Comparison of ENCODE assay signal across 16 mouse cellular contexts in the genomic region with DNA sequence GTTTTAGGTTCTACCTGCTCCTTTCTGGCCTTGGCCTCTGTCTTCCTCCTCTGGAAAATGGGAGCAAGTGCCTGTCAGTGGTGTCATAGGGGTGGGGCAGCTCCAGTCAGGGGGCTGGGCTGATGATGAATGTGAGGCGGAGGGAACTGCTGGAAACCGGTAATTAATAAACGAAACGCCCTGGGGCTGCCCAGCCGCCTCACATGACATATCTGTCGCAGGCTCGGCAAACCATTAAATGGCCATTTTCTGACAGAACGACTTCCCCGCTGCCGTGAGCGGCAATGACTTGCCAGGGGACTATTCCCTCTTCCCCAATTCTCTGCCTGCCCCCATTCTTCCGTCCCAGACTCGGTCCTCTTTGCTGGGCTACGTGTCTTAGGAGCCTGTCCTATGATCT.
DNase-seq lines count a peak whose midpoint lies in the region; ATAC-seq and TF ChIP-seq lines count a peak whose summit lies in the region.
"Had no signal": no experiment of that assay in that cellular context is flagged by ENCODE, and none has a peak within 500 bp of the region (broad histone marks: within the 10 kb centered on the region; RNA-seq: fewer than 3 reads in every experiment).

No protein-coding gene starts in this region.

- intact Hi-C loops in heart, adult 2 months (cut with DNase I): no loop called here

- 36% methylated on average over 14 of the region's 14 CpGs for WGBS in forebrain, embryonic 13.5 days
- 38% methylated on average over 14 of the region's 14 CpGs for WGBS in forebrain, embryonic 16.5 days
- WGBS in hindbrain, embryonic 12.5 days: 34% methylated on average over 14 of the region's 14 CpGs
- WGBS in midbrain, embryonic 15.5 days: 46% methylated on average over 14 of the region's 14 CpGs
- WGBS in heart, adult 2 months: 61% methylated on average over 14 of the region's 14 CpGs

- no peak for TF ChIP-seq RAD21 in CH12.LX (IDR thresholded peaks at IDR 0.05; ENCODE audit: low read depth, low read length)

- peaks cover 12% of the 10 kb centered on the region for H3K4me1 ChIP-seq in forebrain, embryonic 13.5 days
- peaks cover 11% of the 10 kb centered on the region for H3K4me1 ChIP-seq in forebrain, embryonic 16.5 days (replicated peaks; ENCODE audit: control insufficient read depth, insufficient read depth, low read length)
- H3K4me1 ChIP-seq in CH12.LX (ENCODE audit: control insufficient read depth in 1 of 2, insufficient read depth in 2 of 2): no peaks in the 10 kb centered on the region
- peaks cover 30% of the 10 kb centered on the region for H3K4me1 ChIP-seq in hindbrain, embryonic 12.5 days
- peaks cover 14% of the 10 kb centered on the region for H3K4me1 ChIP-seq in midbrain, embryonic 15.5 days
- H3K4me1 ChIP-seq in heart, adult 2 months (ENCODE audit: control insufficient read depth, insufficient read depth, low read length): no peaks in the 10 kb centered on the region
- H3K4me1 ChIP-seq: heart, embryonic 15.5 days had no signal

- no peak for TF ChIP-seq EP300 in CH12.LX (IDR thresholded peaks at IDR 0.05; ENCODE audit: low read length)
- no peak for TF ChIP-seq EP300 in heart, adult 2 months (IDR thresholded peaks at IDR 0.05; ENCODE audit: insufficient read depth, low read depth, low read length)

- no peak for ATAC-seq in forebrain, embryonic 13.5 days
- no peak for ATAC-seq in forebrain, embryonic 16.5 days
- peak; percentile 51 for ATAC-seq in hindbrain, embryonic 12.5 days (ENCODE audit: low FRiP score)
- no peak for ATAC-seq in midbrain, embryonic 15.5 days (replicated peaks)

- H3K9me3 ChIP-seq in forebrain, embryonic 13.5 days (replicated peaks): 0 out of 2 replicates have a peak, but pooled peaks cover 3% of the 10 kb centered on the region
- H3K9me3 ChIP-seq in forebrain, embryonic 16.5 days (ENCODE audit: control insufficient read depth, low read length): no peaks in the 10 kb centered on the region
- H3K9me3 ChIP-seq in CH12.LX (replicated peaks; ENCODE audit: low read length): no peaks in the 10 kb centered on the region
- no peaks in the 10 kb centered on the region for H3K9me3 ChIP-seq in hindbrain, embryonic 12.5 days (replicated peaks)
- no peaks in the 10 kb centered on the region for H3K9me3 ChIP-seq in midbrain, embryonic 15.5 days
- H3K9me3 ChIP-seq: forebrain, embryonic 10.5 days; heart, embryonic 15.5 days had no signal

- H3K4me2 ChIP-seq in forebrain, embryonic 13.5 days: peak overlapping the region; percentile 33
- no peak overlapping the region for H3K4me2 ChIP-seq in forebrain, embryonic 16.5 days (ENCODE audit: low read length)
- 0 out of 2 replicates have a peak overlapping the region, but pooled peaks have one; percentile 27 for H3K4me2 ChIP-seq in CH12.LX (ENCODE audit: insufficient read depth, low read depth, poor library complexity, severe bottlenecking)
- H3K4me2 ChIP-seq in hindbrain, embryonic 12.5 days (replicated peaks): peak overlapping the region; percentile 40
- peak overlapping the region; percentile 29 for H3K4me2 ChIP-seq in midbrain, embryonic 15.5 days
- H3K4me2 ChIP-seq: heart, embryonic 15.5 days had no signal

- in situ Hi-C loops in CH12.LX (cut with MboI; ENCODE audit: low pct_ligation_motif_present, low pct_unique_long_range_greater_than_20kb, low sequenced_read_pairs): no loop called here

- H3K27ac ChIP-seq in forebrain, embryonic 13.5 days: no peak overlapping the region
- H3K27ac ChIP-seq in forebrain, embryonic 16.5 days (ENCODE audit: low read length): no peak overlapping the region
- H3K27ac ChIP-seq in CH12.LX (ENCODE audit: insufficient read depth, low read depth): no peak overlapping the region
- H3K27ac ChIP-seq in hindbrain, embryonic 12.5 days: peak overlapping the region; percentile 83
- H3K27ac ChIP-seq in midbrain, embryonic 15.5 days: no peak overlapping the region
- H3K27ac ChIP-seq in heart, adult 2 months: no peak overlapping the region
- H3K27ac ChIP-seq: forebrain, embryonic 10.5 days; heart, embryonic 15.5 days; layer of hippocampus, adult 2 months had no signal

- no peak for TF ChIP-seq CTCF in CH12.LX (conservative IDR thresholded peaks at IDR 0.05 in 1 of 2, IDR thresholded peaks at IDR 0.05 in 1 of 2; ENCODE audit: low read depth in 2 of 2, low read length in 2 of 2)
- TF ChIP-seq CTCF in heart, adult 2 months (IDR thresholded peaks at IDR 0.05): no peak

- peaks cover 89% of the 10 kb centered on the region for H3K27me3 ChIP-seq in forebrain, embryonic 13.5 days
- peaks cover 24% of the 10 kb centered on the region for H3K27me3 ChIP-seq in forebrain, embryonic 16.5 days (replicated peaks; ENCODE audit: control insufficient read depth, insufficient read depth, low read length)
- peaks cover 5% of the 10 kb centered on the region for H3K27me3 ChIP-seq in CH12.LX (replicated peaks)
- peaks cover 28% of the 10 kb centered on the region for H3K27me3 ChIP-seq in hindbrain, embryonic 12.5 days
- H3K27me3 ChIP-seq in midbrain, embryonic 15.5 days (replicated peaks): 0 out of 2 replicates have a peak, but pooled peaks cover 4% of the 10 kb centered on the region
- no peaks in the 10 kb centered on the region for H3K27me3 ChIP-seq in heart, adult 2 months (ENCODE audit: control insufficient read depth, insufficient read depth, low read length)

- no peaks in the 10 kb centered on the region for H3K36me3 ChIP-seq in forebrain, embryonic 13.5 days (ENCODE audit: poor library complexity, severe bottlenecking)
- H3K36me3 ChIP-seq in forebrain, embryonic 16.5 days (ENCODE audit: control insufficient read depth, insufficient read depth): no peaks in the 10 kb centered on the region
- no peaks in the 10 kb centered on the region for H3K36me3 ChIP-seq in CH12.LX (replicated peaks in 1 of 2; ENCODE audit: control insufficient read depth in 1 of 2, insufficient read depth in 1 of 2, low read length in 1 of 2)
- no peaks in the 10 kb centered on the region for H3K36me3 ChIP-seq in hindbrain, embryonic 12.5 days
- no peaks in the 10 kb centered on the region for H3K36me3 ChIP-seq in midbrain, embryonic 15.5 days (replicated peaks)
- no peaks in the 10 kb centered on the region for H3K36me3 ChIP-seq in heart, adult 2 months (ENCODE audit: control insufficient read depth, insufficient read depth, low read length)
- H3K36me3 ChIP-seq: forebrain, embryonic 10.5 days; heart, embryonic 15.5 days had no signal

- no peak overlapping the region for H3K9ac ChIP-seq in forebrain, embryonic 13.5 days
- H3K9ac ChIP-seq in forebrain, embryonic 16.5 days (replicated peaks; ENCODE audit: low read depth, low read length): no peak overlapping the region
- H3K9ac ChIP-seq in CH12.LX (ENCODE audit: insufficient read depth, low read depth): no peak overlapping the region
- no peak overlapping the region for H3K9ac ChIP-seq in hindbrain, embryonic 12.5 days
- no peak overlapping the region for H3K9ac ChIP-seq in midbrain, embryonic 15.5 days
- H3K9ac ChIP-seq in heart, adult 2 months (ENCODE audit: low read depth, low read length): no peak overlapping the region
- H3K9ac ChIP-seq: heart, embryonic 15.5 days had no signal

- DNase-seq in CH12.LX (ENCODE audit: extremely low read depth): no peak
- no peak for DNase-seq in heart, adult 2 months
- no peak for DNase-seq in adrenal gland, adult 18-20 months (ENCODE audit: low spot score in 2 of 2)
- no peak for DNase-seq in heart, adult 9 months (ENCODE audit: low spot score in 2 of 2)
- DNase-seq: adrenal gland, adult 8-10 months; cerebellum, adult 18-20 months; lung, adult 18-20 months; lung, postnatal 4 days; thymus, adult 2 months had no signal

- dilution Hi-C loops in CH12.LX (cut with MboI; ENCODE audit: extremely low pct_ligation_motif_present, extremely low pct_unique_long_range_greater_than_20kb, low sequenced_read_pairs): no loop called here

- no peaks in the 10 kb centered on the region for H3K79me2 ChIP-seq in CH12.LX (replicated peaks; ENCODE audit: control insufficient read depth, extremely low read depth, insufficient read depth, poor library complexity, severe bottlenecking)
- H3K79me2 ChIP-seq in heart, adult 2 months (replicated peaks; ENCODE audit: control insufficient read depth, insufficient read depth, low read length): no peaks in the 10 kb centered on the region

- TF ChIP-seq POLR2A in CH12.LX (IDR thresholded peaks at IDR 0.05; ENCODE audit: low read depth, low read length): no peak
- TF ChIP-seq POLR2A in heart, adult 2 months (IDR thresholded peaks at IDR 0.05; ENCODE audit: insufficient read depth, low read depth, low read length): no peak

- H3K4me3 ChIP-seq in forebrain, embryonic 13.5 days: no peak overlapping the region
- H3K4me3 ChIP-seq in forebrain, embryonic 16.5 days (replicated peaks; ENCODE audit: low read length): no peak overlapping the region
- no peak overlapping the region for H3K4me3 ChIP-seq in CH12.LX (replicated peaks in 1 of 3; ENCODE audit: low read depth in 2 of 3, low read length in 2 of 3, poor library complexity in 1 of 3)
- H3K4me3 ChIP-seq in hindbrain, embryonic 12.5 days: no peak overlapping the region
- H3K4me3 ChIP-seq in midbrain, embryonic 15.5 days: no peak overlapping the region
- no peak overlapping the region for H3K4me3 ChIP-seq in heart, adult 2 months
- H3K4me3 ChIP-seq: forebrain, embryonic 10.5 days; heart, embryonic 15.5 days; layer of hippocampus, adult 2 months had no signal

TF ChIP-seq in CH12.LX, 34 proteins besides CTCF, POLR2A, EP300 and RAD21 (continues in another document):
- TF ChIP-seq KAT2A (IDR thresholded peaks at IDR 0.05; ENCODE audit: insufficient replicate concordance, low read length) (no peak), E2F4 (IDR thresholded peaks at IDR 0.05; ENCODE audit: insufficient replicate concordance, low read depth, low read length) (no peak), JUND (conservative IDR thresholded peaks at IDR 0.05; ENCODE audit: low read depth, low read length) (no peak), TCF12 (IDR thresholded peaks at IDR 0.05; ENCODE audit: low read depth, low read length) (no peak), ELF1 (IDR thresholded peaks at IDR 0.05; ENCODE audit: low read depth, low read length) (no peak), NRF1 (IDR thresholded peaks at IDR 0.05; ENCODE audit: low read depth, low read length) (no peak), USF1 (IDR thresholded peaks at IDR 0.05; ENCODE audit: low read depth, low read length) (no peak), MYC (IDR thresholded peaks at IDR 0.05; ENCODE audit: low read depth, low read length) (no peak), ETS1 (conservative IDR thresholded peaks at IDR 0.05; ENCODE audit: low read depth, low read length) (no peak), RCOR1 (conservative IDR thresholded peaks at IDR 0.05; ENCODE audit: low read depth, low read length) (no peak), MAZ (IDR thresholded peaks at IDR 0.05; ENCODE audit: low read depth, low read length) (no peak), IRF4 (IDR thresholded peaks at IDR 0.05; ENCODE audit: low read depth, low read length) (no peak), POLR2AphosphoS2 (IDR thresholded peaks at IDR 0.05; ENCODE audit: low read depth, low read length) (no peak), CHD1 (IDR thresholded peaks at IDR 0.05; ENCODE audit: low read depth, low read length) (no peak), MEF2A (IDR thresholded peaks at IDR 0.05; ENCODE audit: borderline replicate concordance, low read depth, low read length) (no peak), ZNF384 (IDR thresholded peaks at IDR 0.05; ENCODE audit: low read depth, low read length) (no peak)
